Mouse (Mus musculus): ENCODE data around the gene Gcg. TPM values are rescaled to one million over a fixed set of nuclear protein-coding genes. Genes with fewer than 3 reads are reported as not detected.
A peak's percentile ranks its signal among the peaks of the same experiment; 100 is the strongest.

The Gcg gene
- total RNA-seq, 4 experiments from 2014 or later: not detected

GRCm38 (mm10) chr2:62460231-62460710 lies 23.2 kb downstream of the Gcg start:
- DNase-seq (ENCODE audit: low spot score): peak; percentile 26

DNA sequence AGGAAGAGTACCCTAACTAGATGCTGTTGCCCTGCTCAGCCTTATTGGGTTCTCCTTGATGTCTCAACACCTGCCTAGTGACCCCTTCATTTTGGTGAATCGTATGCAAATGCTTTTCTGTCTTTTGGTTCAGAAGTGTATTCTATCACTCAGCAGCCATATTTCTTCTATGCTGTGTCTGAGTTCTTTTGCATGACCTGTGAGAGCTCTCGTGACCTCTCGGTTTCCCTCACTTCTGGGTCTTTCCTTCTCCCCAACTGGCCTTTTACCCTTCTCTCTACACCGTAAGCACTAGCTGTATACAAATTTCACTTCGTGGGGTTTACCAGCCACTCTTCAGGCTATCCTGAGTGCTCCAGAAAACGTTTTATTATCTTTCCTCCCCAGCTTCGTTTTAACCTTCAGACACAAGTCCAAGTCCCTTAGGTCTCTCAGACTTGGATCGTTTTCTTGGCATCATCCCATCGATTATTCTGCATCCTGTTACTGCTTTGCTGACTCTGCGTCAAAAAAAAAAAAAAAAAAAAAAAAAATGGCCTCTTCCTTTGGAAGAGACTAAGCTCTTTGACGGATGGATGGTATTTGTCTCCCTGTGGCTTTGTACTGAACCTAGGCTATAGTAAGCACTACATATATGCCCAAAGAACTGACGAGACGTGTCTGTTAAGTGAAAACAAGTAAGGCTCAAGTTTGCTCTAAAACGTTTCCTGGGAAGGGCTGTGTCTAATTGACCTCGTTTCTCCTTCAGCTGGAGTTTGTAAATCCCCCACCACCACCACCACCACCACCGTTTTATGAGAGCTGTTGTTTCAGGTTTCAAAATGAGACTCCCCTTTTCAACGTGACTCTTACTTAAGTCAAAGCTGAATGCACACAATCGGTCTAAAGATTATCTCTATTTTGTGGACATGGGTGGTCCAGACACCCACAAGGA lies 23.9 kb downstream of the Gcg start:
- no peak for DNase-seq (ENCODE audit: low spot score)

- no peak for DNase-seq (ENCODE audit: low spot score)
Observed at GRCm38 (mm10) chr2:62458070-62458469, 25.4 kb downstream of the Gcg start.

- no peak for DNase-seq (ENCODE audit: low spot score)
Observed at GRCm38 (mm10) chr2:62454991-62455390, 28.5 kb downstream of the Gcg start.

DNA sequence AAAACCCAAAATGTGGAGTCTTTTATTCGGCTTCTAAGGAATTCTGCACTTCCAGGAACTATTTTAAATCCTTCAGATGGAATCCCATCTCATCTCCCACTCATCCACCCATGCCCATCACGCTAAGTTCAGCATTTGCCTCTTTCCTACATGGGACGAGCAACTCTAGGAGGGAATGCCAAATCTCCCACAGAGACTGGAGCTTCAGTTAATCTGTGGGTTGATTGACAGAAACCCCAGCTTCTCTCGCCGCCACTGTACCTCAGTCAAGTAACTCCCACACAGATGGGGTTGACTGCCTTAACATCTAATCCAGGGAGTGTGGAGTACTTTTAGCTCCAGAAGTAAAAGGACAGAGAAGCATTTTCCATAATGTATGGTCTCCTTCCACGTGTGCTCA lies 29.4 kb downstream of the Gcg start:
- DNase-seq (ENCODE audit: low spot score): no peak

DNA sequence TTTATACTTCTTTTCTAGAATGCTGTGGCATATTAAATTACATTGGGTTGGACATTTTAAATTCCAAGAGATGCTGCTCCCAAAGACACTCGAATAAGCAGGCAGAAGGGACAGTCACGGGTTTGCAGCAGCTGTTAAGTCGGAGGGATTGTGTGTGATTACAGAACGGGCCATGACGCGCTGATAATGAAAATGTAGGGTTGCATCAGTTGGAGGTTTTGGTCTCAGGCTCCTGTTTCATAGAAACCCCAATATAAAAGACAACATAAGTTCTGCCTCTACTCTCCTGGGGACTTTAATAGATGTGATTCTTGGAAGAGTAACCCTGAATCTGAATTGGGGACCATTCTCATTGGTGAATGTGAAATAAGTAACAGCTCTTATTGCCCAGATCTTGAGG lies 33.1 kb downstream of the Gcg start:
- no peak for DNase-seq (ENCODE audit: low spot score)

- no peak for DNase-seq (ENCODE audit: low spot score)
Observed at GRCm38 (mm10) chr2:62449692-62450346, 33.6 kb downstream of the Gcg start.

DNA sequence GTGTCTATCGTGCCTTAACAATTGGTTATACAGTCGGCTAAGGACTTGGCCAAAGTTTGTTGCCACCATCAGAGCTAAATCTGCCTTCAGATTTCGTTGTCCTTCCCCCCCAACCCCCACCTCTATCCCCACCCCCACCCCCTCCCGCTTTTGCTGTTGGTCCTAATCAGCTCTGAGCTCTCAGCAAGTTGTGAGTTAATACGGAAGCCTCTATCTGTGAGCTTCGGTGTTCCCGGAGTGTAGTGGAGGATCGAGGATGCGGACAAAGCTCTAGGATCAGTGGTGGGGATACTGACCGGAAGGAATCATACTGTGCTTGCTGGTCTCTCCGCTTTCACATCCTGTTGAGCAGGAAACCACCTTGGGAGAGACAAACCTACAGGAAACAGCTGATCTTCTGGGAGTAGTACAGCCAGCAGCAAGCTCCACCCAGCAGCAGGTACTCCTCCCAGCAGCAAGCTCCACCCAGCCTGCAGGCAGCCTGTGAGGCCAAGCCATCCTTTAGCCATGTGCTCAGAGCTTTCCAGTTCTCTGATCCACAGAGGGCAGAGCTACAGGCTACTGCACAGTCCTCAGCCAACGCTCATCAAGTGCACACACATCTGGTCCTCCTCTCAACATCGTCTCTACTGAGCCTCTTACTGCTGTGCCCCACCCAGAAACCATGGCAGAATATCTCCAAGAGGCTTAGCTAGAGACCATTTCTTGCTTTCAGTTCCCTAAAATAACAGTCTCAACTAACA lies 42.5 kb downstream of the Gcg start:
- DNase-seq (ENCODE audit: low spot score): peak; percentile 23

DNA sequence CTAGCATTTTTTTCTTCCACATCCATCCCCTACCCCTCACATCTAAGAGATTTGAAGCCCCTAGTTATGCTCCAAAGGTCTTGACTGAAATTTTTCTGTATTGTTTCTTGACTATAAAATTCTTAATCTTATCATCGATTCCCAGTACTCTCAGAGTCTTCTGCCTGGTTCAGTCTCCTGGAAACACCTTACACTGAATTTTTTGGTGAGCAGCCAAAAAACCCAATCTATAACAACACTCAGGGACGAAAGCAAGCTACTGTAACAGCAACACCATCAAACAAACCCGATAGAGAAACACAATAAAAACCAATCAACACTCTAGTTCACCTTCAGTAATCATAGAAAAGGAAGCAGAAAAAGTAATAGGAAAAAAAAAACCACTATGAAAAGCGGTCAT lies 43.4 kb downstream of the Gcg start:
- DNase-seq (ENCODE audit: low spot score): no peak

DNA sequence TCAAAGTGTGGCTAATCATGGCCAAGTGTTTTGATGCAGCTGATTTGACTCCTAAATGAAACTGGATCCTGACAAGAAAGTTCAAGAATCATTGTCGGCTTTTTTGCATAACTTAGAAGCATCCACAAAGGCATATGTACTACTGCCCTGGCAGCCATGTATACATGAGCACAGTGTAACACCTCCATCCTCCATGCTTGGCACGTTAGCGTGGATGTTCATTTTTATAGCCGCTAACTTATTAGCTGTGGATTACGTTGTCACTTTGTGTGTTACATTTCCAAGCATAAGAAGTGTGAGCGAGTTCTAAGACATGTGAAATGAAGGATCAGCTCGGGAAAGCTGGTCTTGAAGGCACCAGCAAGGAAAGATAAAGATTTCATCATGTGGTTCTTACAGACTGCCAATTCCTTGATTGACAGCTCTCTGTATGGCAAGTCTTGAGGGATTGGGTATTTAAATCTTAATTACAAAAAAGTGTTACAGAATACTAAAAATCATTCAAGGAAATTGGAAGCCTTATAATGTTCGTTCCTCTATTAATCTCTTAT lies 52.1 kb downstream of the Gcg start:
- DNase-seq (ENCODE audit: low spot score): no peak

GRCm38 (mm10) chr2:62425941-62426340 lies 57.5 kb downstream of the Gcg start:
- peak; percentile 35 for DNase-seq (ENCODE audit: low spot score)

Other genes starting within 250 kb of the Gcg start
- 1 to 10 TPM; 2.5 to 7.6 (median 4.0) TPM for gene Dpp4, start 71.4 kb downstream of the Gcg start, total RNA-seq (2022)
- gene Fap, start 90.4 kb upstream of the Gcg start, total RNA-seq (2022): 1 to 10 TPM; 2.3 to 4.4 (median 3.0) TPM
- 1 to 10 TPM; 4.7 to 8.1 (median 6.3) TPM for gene Ifih1, start 162.6 kb upstream of the Gcg start, total RNA-seq (2022)
- gene Gca, start 180.6 kb upstream of the Gcg start, total RNA-seq (2022): 10 to 100 TPM; 19.5 to 37.3 (median 27.3) TPM